Mouse (Mus musculus) liver, embryonic 14.5 days (tissue): ENCODE measurements at regions not wholly inside any gene's neighbourhood (a gene's known extent, or its start where the extent isn't known, plus 50 kb on each side); places are given as distances from the start of the nearest gene placed in this dataset.
"Not testable (repeated sequence)": the region's sequence is repeated elsewhere in the genome, so short reads cannot be mapped to it uniquely, and the experiment has no call there.

ENCODE experiments used
- ATAC-seq: fragments of 200-750 bp; cut with Nextera tagmentation; 2 replicates; pipeline ENCODE4 v1.8.0; 2017; ENCODE audit warnings: moderate number of reproducible peaks, mild to moderate bottlenecking, moderate library complexity; ENCODE audit not compliant: insufficient read depth
- DNase-seq, 3 experiments: peaks; one replicate each; pipeline ENCODE4 v3.0.0-alpha.2; 2012 to 2013; ENCODE audit warnings: low read depth in 3 of 3, low spot score in 3 of 3
- H3K27ac ChIP-seq: fragments of 300-500 bp; sonication (generic); 2 replicates; pipeline ENCODE4 v1.5.1; 2014; ENCODE audit warnings: moderate library complexity, mild to moderate bottlenecking, control low read depth, inconsistent platforms
- H3K27me3 ChIP-seq: fragments of 300-500 bp; sonication (generic); 2 replicates; pipeline ENCODE4 v1.6.1; 2014; ENCODE audit warnings: mild to moderate bottlenecking, low read length, moderate library complexity; ENCODE audit not compliant: control insufficient read depth, insufficient read depth
- H3K36me3 ChIP-seq: fragments of 300-500 bp; sonication (generic); replicated peaks from 2 replicates; pipeline ENCODE4 v1.6.1; 2014; ENCODE audit warnings: low read depth; ENCODE audit not compliant: control insufficient read depth, insufficient read depth
- H3K4me1 ChIP-seq, 2 experiments: fragments of 200-500 bp in 1 of 2; fragments of 300-500 bp in 1 of 2; sonication (generic) in 1 of 2; replicated peaks; 2 replicates each; pipeline ENCODE4 v1.6.1; 2012 to 2014; ENCODE audit warnings: antibody characterized with exemption in 1 of 2, inconsistent platforms in 1 of 2, low read length in 1 of 2; ENCODE audit not compliant: control insufficient read depth in 2 of 2, insufficient read depth in 2 of 2
- H3K4me2 ChIP-seq: fragments of 300-500 bp; sonication (generic); 2 replicates; pipeline ENCODE4 v1.6.1; 2014; ENCODE audit warnings: low read depth, mild to moderate bottlenecking, control low read depth, moderate library complexity
- H3K4me3 ChIP-seq, 2 experiments: fragments of 200-500 bp in 1 of 2; fragments of 300-500 bp in 1 of 2; sonication (generic) in 1 of 2; 2 replicates each; pipeline ENCODE4 v1.5.1; 2012 to 2014; ENCODE audit warnings: low read depth in 2 of 2, low read length in 2 of 2, mild to moderate bottlenecking in 2 of 2, control low read depth in 1 of 2, inconsistent platforms in 1 of 2, moderate library complexity in 1 of 2; ENCODE audit not compliant: insufficient read depth in 1 of 2
- H3K9ac ChIP-seq: fragments of 300-500 bp; sonication (generic); replicated peaks from 2 replicates; pipeline ENCODE4 v1.6.1; 2014; ENCODE audit warnings: mild to moderate bottlenecking, control low read depth, moderate library complexity
- H3K9me3 ChIP-seq: fragments of 300-500 bp; sonication (generic); 2 replicates; pipeline ENCODE4 v1.6.1; 2016; ENCODE audit warnings: low read length, mixed read lengths; ENCODE audit not compliant: control insufficient read depth
- CTCF ChIP-seq: IDR thresholded peaks from 2 replicates; pipeline ENCODE4 v1.5.1; 2016; ENCODE audit warnings: antibody characterized with exemption, low read depth, control low read depth
- EP300 ChIP-seq: IDR thresholded peaks from 2 replicates; pipeline ENCODE4 v1.6.1; 2016; ENCODE audit warnings: antibody characterized with exemption, low read depth
- WGBS: fragments of 180-500 bp; shearing (Covaris S2); extraction: QIAGEN DNeasy Blood & Tissue Kit; methylation state at CpG from one replicate; pipeline ENCODE4 v1.1.7; 2014; ENCODE audit not compliant: insufficient replicate concordance; 5-methylcytosine and 5-hydroxymethylcytosine counted together

DNA sequence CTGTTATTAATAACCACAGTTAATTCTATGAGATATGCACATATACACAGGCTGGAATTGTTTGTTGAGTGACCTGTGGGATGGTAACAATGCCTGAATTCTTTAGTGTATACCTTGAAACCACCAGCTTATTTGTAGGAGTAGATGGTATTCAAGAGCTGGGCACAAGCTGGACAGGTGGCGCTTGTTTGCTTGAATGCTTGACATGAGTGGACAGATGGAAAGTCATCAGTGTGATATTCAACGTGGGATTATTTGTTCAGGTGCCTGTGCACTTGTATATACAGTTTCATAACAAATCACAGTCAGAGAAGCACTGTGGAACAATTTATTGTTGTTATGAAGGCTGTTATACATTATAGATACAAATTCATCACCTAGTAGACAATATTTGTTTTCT, 245.5 kb upstream of the Tmprss15 start:
- Histone ChIP-seq H3K27ac (no peak overlapping the region), H3K4me2 (no peak overlapping the region), H3K27me3 (no peaks in the 10 kb centered on the region), H3K4me3 (no peak overlapping the region), H3K36me3 (no peaks in the 10 kb centered on the region), H3K9me3 (no peaks in the 10 kb centered on the region), H3K9ac (no peak overlapping the region), H3K4me1 (no peaks in the 10 kb centered on the region)
- TF ChIP-seq EP300 (no peak), CTCF (no peak)
- 36% methylated on average over 2 of the region's 2 CpGs for WGBS
- ATAC-seq (no peak), DNase-seq (no peak)

DNA sequence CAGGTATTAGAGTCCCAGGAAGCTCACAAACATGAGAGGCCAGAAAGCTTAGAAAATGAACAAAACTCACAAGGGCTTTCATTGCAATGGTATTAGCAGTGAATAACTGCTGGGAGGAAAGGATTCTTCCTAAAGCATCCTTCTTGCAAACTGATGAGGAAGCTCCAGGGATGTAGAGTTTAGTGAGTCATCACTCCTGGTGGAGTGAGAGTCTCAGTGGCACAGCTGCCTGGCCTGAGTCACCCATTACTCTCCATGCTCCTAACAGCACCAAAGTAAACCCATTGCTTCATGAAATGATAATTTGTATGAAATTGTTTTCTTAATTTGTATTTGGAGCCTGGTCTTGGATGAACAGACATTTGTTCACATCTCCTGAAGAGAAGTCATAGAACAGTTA, 245.1 kb upstream of the Tmprss15 start:
- Histone ChIP-seq H3K27ac (no peak overlapping the region), H3K9ac (no peak overlapping the region), H3K36me3 (no peaks in the 10 kb centered on the region), H3K4me2 (no peak overlapping the region), H3K4me3 (no peak overlapping the region), H3K27me3 (no peaks in the 10 kb centered on the region), H3K9me3 (no peaks in the 10 kb centered on the region), H3K4me1 (no peaks in the 10 kb centered on the region)
- ATAC-seq (no peak), DNase-seq (no peak)
- TF ChIP-seq CTCF (no peak), EP300 (no peak)

DNA sequence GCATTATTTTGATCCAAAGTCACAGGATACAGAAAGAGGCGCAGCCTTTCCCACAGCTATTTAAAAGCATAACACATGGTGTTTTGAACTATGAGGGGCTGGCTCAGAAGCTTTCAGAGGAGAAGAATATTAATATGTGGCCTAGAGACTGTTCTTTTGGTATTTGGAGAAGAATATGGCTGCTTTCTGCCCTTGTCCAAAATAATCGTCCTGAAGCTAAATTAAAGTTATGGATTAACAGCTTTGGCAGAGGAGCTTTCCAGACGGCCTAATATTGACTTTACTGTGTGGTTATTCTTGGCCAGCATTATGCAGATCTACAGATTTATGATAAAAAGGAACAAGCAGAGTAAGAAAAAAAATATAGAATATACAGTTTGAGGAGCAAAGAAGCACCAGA, 222.4 kb upstream of the Tmprss15 start:
- Histone ChIP-seq H3K9me3 (no peaks in the 10 kb centered on the region), H3K4me3 (no peak overlapping the region), H3K36me3 (no peaks in the 10 kb centered on the region), H3K27me3 (no peaks in the 10 kb centered on the region), H3K27ac (no peak overlapping the region), H3K9ac (no peak overlapping the region), H3K4me1 (no peaks in the 10 kb centered on the region), H3K4me2 (no peak overlapping the region)
- ATAC-seq: no peak
- TF ChIP-seq CTCF (no peak), EP300 (no peak)
- no peak for DNase-seq
- 65% methylated on average over 3 of the region's 3 CpGs for WGBS

DNA sequence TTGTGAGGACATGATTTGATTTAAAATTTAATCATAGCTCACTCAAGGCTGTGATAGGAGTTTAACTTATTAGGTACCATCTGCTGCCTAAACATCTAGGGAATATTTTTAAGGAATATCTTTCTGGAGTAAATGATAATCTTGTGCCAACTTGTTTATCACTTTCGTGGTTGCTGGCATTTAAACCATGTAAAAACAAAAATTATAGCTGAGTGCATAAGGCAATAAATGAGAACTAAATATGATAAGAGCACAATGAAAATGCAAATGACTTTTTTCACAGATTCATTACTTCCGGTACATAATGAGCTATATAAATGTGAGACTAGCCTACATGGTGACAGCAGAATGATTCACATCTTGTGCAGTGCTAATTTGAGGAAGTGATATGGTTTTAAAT, 221.8 kb upstream of the Tmprss15 start:
- DNase-seq: no peak
- no peak overlapping the region for H3K4me2 ChIP-seq
- H3K27me3 ChIP-seq: no peaks in the 10 kb centered on the region
- no peak overlapping the region for H3K27ac ChIP-seq
- no peaks in the 10 kb centered on the region for H3K36me3 ChIP-seq
- no peak overlapping the region for H3K9ac ChIP-seq
- H3K9me3 ChIP-seq: no peaks in the 10 kb centered on the region
- TF ChIP-seq EP300 (no peak), CTCF (no peak)
- no peaks in the 10 kb centered on the region for H3K4me1 ChIP-seq
- WGBS: 43% methylated on average over 2 of the region's 2 CpGs
- ATAC-seq: no peak
- no peak overlapping the region for H3K4me3 ChIP-seq

DNA sequence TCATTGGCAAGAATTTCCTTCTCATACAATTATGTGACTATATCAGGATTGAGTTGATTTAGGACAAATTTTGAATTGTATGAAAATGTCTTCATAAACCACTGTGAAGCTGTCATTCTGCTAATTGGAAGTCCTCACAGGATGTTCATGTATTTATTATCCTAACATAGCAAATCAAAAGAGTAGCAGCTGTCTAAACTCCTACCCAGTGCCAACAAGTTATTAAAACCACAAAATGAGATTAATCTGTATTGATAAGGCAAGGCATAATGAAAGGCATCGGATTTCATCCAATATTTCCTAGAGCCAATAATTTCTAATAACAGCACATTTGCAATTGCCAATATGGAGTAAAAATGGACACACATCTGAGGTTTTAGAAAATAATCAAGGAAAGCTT, 217.6 kb upstream of the Tmprss15 start:
- no peaks in the 10 kb centered on the region for H3K4me1 ChIP-seq
- no peaks in the 10 kb centered on the region for H3K9me3 ChIP-seq
- WGBS: 61% methylated on average over 1 of the region's 1 CpGs
- no peak overlapping the region for H3K27ac ChIP-seq
- no peak overlapping the region for H3K4me2 ChIP-seq
- H3K36me3 ChIP-seq: no peaks in the 10 kb centered on the region
- no peak overlapping the region for H3K4me3 ChIP-seq
- no peak for TF ChIP-seq CTCF
- no peak for TF ChIP-seq EP300
- ATAC-seq (no peak), DNase-seq (no peak)
- no peak overlapping the region for H3K9ac ChIP-seq
- H3K27me3 ChIP-seq: no peaks in the 10 kb centered on the region

DNA sequence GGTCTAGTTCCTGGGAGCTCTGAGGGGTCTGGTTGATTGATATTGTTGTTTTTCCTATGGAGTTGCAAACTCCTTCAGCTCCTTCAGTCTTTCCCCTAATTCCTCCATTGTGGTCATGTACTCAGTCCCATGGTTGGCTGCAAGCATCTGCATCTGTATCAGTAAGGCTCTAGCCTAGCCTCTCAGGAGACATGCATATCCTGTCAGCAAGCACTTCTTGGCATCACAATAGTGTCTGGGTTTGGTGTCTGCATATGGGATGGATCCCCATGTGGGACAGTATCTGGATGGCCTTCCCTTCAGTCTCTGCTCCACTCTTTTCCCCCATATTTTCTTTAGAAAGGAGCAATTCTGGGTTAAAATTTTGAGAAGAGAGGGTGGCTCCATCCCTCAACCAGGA, 205.7 kb upstream of the Tmprss15 start:
- not testable (repeated sequence) for H3K4me1 ChIP-seq, DNase-seq, ATAC-seq, H3K9ac ChIP-seq, H3K4me2 ChIP-seq, H3K9me3 ChIP-seq, H3K4me3 ChIP-seq, H3K27me3 ChIP-seq, H3K27ac ChIP-seq, H3K36me3 ChIP-seq
